Mouse (Mus musculus) spleen, adult 2 months (tissue): ENCODE data around the gene Gm20388. TPM values are rescaled to one million over a fixed set of nuclear protein-coding genes. Genes with fewer than 3 reads are reported as not detected.

ENCODE experiments used
- DNase-seq, 2 experiments: peaks; one replicate each; pipeline versions ENCODE4 v3.0.0 to v3.0.0-alpha.2; 2012 to 2021; ENCODE audit warnings: low spot score in 2 of 2, low read depth in 1 of 2
- H3K27ac ChIP-seq: fragments of 200-500 bp; 2 replicates; pipeline ENCODE4 v1.5.1; 2012; ENCODE audit warnings: low read length, inconsistent platforms; ENCODE audit not compliant: insufficient read depth
- H3K27me3 ChIP-seq: fragments of 200-500 bp; 2 replicates; pipeline ENCODE4 v1.6.1; 2012; ENCODE audit warnings: mild to moderate bottlenecking, moderate library complexity, low read length, inconsistent platforms; ENCODE audit not compliant: control insufficient read depth, insufficient read depth
- H3K36me3 ChIP-seq: fragments of 200-500 bp; 2 replicates; pipeline ENCODE4 v1.6.1; 2012; ENCODE audit warnings: mild to moderate bottlenecking, low read length, inconsistent platforms; ENCODE audit not compliant: control insufficient read depth, insufficient read depth
- H3K4me1 ChIP-seq: fragments of 200-500 bp; 2 replicates; pipeline ENCODE4 v1.6.1; 2011; ENCODE audit warnings: inconsistent platforms; ENCODE audit not compliant: control insufficient read depth, insufficient read depth, insufficient read length
- H3K4me3 ChIP-seq: fragments of 200-500 bp; 2 replicates; pipeline ENCODE4 v1.5.1; 2011; ENCODE audit warnings: mild to moderate bottlenecking, inconsistent platforms; ENCODE audit not compliant: insufficient read depth, insufficient read length; ENCODE audit errors: extremely low read depth
- CTCF ChIP-seq: fragments of 200-500 bp; IDR thresholded peaks from 2 replicates; pipeline ENCODE4 v1.5.1; 2011; ENCODE audit warnings: mild to moderate bottlenecking, inconsistent platforms; ENCODE audit not compliant: insufficient read depth, insufficient read length, insufficient replicate concordance; ENCODE audit errors: extremely low read depth
- POLR2A ChIP-seq: fragments of 200-500 bp; IDR thresholded peaks from 2 replicates; pipeline ENCODE4 v1.6.1; 2011; ENCODE audit warnings: low read depth, low read length, inconsistent platforms
- WGBS: fragments of 180-500 bp; shearing (Covaris S2); methylation state at CpG from one replicate; pipeline ENCODE4 v1.1.7; 2018; 5-methylcytosine and 5-hydroxymethylcytosine counted together
- polyA plus RNA-seq: library from polyadenylated mRNA; depleted of rRNA; stranded (reverse); fragments of >200 nt; gene quantifications from 2 replicates; pipeline ENCODE4 v1.2.3, GENCODE M21; 2012

Gene Gm20388
- polyA plus RNA-seq, 1 experiment, result 26.1 TPM

- WGBS, result 41% methylated on average over 3 of the region's 3 CpGs
- Histone ChIP-seq H3K36me3 (no peaks in the 10 kb centered on the region), H3K4me3 (no peak overlapping the region), H3K4me1 (no peaks in the 10 kb centered on the region), H3K27me3 (no peaks in the 10 kb centered on the region), H3K27ac (no peak overlapping the region)
- no peak for TF ChIP-seq POLR2A
- no peak for TF ChIP-seq CTCF
- DNase-seq, result no peak
Measured at GRCm38 (mm10) chr8:121750512-121750911, 1839.9 kb downstream of the Gm20388 start.

- WGBS, result 29% methylated on average over 3 of the region's 3 CpGs
- TF ChIP-seq CTCF, result peak; percentile 57; the same call in 1 of the 2 replicates
- no peak for TF ChIP-seq POLR2A
- H3K4me1 ChIP-seq, result no peaks in the 10 kb centered on the region
- DNase-seq, result peak in 1 of 2 experiments; percentile 27
- H3K27ac ChIP-seq, result no peak overlapping the region
- no peaks in the 10 kb centered on the region for H3K27me3 ChIP-seq
- no peaks in the 10 kb centered on the region for H3K36me3 ChIP-seq
- H3K4me3 ChIP-seq, result no peak overlapping the region
Measured at GRCm38 (mm10) chr8:121751407-121751806, 1840.8 kb downstream of the Gm20388 start.

GRCm38 (mm10) chr8:121758470-121758869 lies 1847.8 kb downstream of the Gm20388 start:
- 78% methylated on average over 12 of the region's 12 CpGs for WGBS
- no peaks in the 10 kb centered on the region for H3K27me3 ChIP-seq
- no peaks in the 10 kb centered on the region for H3K4me1 ChIP-seq
- no peak for DNase-seq
- no peak overlapping the region for H3K27ac ChIP-seq
- TF ChIP-seq CTCF (no peak), POLR2A (no peak)
- H3K36me3 ChIP-seq, result no peaks in the 10 kb centered on the region
- no peak overlapping the region for H3K4me3 ChIP-seq

- no peak for DNase-seq
- H3K27me3 ChIP-seq, result no peaks in the 10 kb centered on the region
Measured at GRCm38 (mm10) chr8:121760484-121760883, 1849.8 kb downstream of the Gm20388 start.

GRCm38 (mm10) chr8:121761480-121761879 lies 1850.8 kb downstream of the Gm20388 start:
- no peak for TF ChIP-seq CTCF
- no peak for TF ChIP-seq POLR2A
- 34% methylated on average over 10 of the region's 10 CpGs for WGBS
- H3K4me3 ChIP-seq, result no peak overlapping the region
- no peak overlapping the region for H3K27ac ChIP-seq
- H3K4me1 ChIP-seq, result no peaks in the 10 kb centered on the region
- no peaks in the 10 kb centered on the region for H3K27me3 ChIP-seq
- DNase-seq, result no peak
- no peaks in the 10 kb centered on the region for H3K36me3 ChIP-seq

More at GRCm38 (mm10) chr8:121760484-121760883, 1849.8 kb downstream of the Gm20388 start:
- H3K27ac ChIP-seq, result no peak overlapping the region
- H3K4me1 ChIP-seq, result no peaks in the 10 kb centered on the region
- WGBS, result 75% methylated on average over 7 of the region's 7 CpGs
- no peak overlapping the region for H3K4me3 ChIP-seq
- no peak for TF ChIP-seq POLR2A
- TF ChIP-seq CTCF, result no peak
- H3K36me3 ChIP-seq, result no peaks in the 10 kb centered on the region

GRCm38 (mm10) chr8:121762999-121763699 lies 1852.5 kb downstream of the Gm20388 start:
- H3K36me3 ChIP-seq, result no peaks in the 10 kb centered on the region
- no peaks in the 10 kb centered on the region for H3K27me3 ChIP-seq
- no peak for TF ChIP-seq CTCF
- no peaks in the 10 kb centered on the region for H3K4me1 ChIP-seq
- H3K27ac ChIP-seq, result no peak overlapping the region
- WGBS, result 68% methylated on average over 7 of the region's 7 CpGs
- no peak overlapping the region for H3K4me3 ChIP-seq
- no peak for DNase-seq

- Histone ChIP-seq H3K36me3 (no peaks in the 10 kb centered on the region), H3K27me3 (no peaks in the 10 kb centered on the region), H3K4me1 (no peaks in the 10 kb centered on the region), H3K4me3 (no peak overlapping the region), H3K27ac (no peak overlapping the region)
- TF ChIP-seq POLR2A, result no peak
- 82% methylated on average over 9 of the region's 9 CpGs for WGBS
- no peak for DNase-seq
Measured at GRCm38 (mm10) chr8:121763700-121764013, 1853.0 kb downstream of the Gm20388 start.
